Mouse (Mus musculus) olfactory bulb, adult 2 months (tissue): ENCODE data around the gene Znrf1.

Source experiments
- CTCF ChIP-seq: fragments of 200-500 bp; IDR thresholded peaks from 2 replicates; pipeline ENCODE4 v1.5.1; 2012; ENCODE audit warnings: low read depth, mild to moderate bottlenecking, low read length, moderate library complexity; ENCODE audit not compliant: insufficient read depth
- POLR2A ChIP-seq: fragments of 200-500 bp; IDR thresholded peaks from 2 replicates; pipeline ENCODE4 v1.6.1; 2012; ENCODE audit warnings: mild to moderate bottlenecking, low read depth, low read length, moderate library complexity; ENCODE audit not compliant: insufficient read depth

- TF ChIP-seq POLR2A, result no peak
- TF ChIP-seq CTCF, result no peak
Observed at GRCm38 (mm10) chr8:111537765-111538158, 1.9 kb downstream of the Znrf1 start.
